ENCODE assay signal across 1 mouse cellular context in genomic region chr8:83667526-83667925, GRCm38 (mm10).
TF ChIP-seq lines count a peak whose summit lies in the region.

No protein-coding gene starts in this region.

TF ChIP-seq in ES-E14, 5 proteins besides CTCF, POLR2A, EP300 and RAD21:
- TF ChIP-seq MAFK (IDR thresholded peaks at IDR 0.05; ENCODE audit: insufficient read depth, low read depth, low read length) (no peak), HCFC1 (IDR thresholded peaks at IDR 0.05; ENCODE audit: borderline replicate concordance, insufficient read depth, low read length) (no peak), CHD2 (IDR thresholded peaks at IDR 0.05; ENCODE audit: low read depth, low read length) (no peak), ZNF384 (IDR thresholded peaks at IDR 0.05; ENCODE audit: low read depth, low read length) (no peak), ZC3H11A (IDR thresholded peaks at IDR 0.05; ENCODE audit: borderline replicate concordance, low read depth, low read length) (no peak)
